Mouse (Mus musculus) v-Abl transformed pro-B cells (cell line): ENCODE results near the gene Gatad2b.

Experiments
- in situ Hi-C, 2 experiments: fragments of 400-800 bp; cut with MboI; formaldehyde crosslinking; loops; one replicate each; pipeline ENCODE4 v1.15.1; 2025; ENCODE audit not compliant: unreplicated experiment in 2 of 2

Gene Gatad2b

DNA sequence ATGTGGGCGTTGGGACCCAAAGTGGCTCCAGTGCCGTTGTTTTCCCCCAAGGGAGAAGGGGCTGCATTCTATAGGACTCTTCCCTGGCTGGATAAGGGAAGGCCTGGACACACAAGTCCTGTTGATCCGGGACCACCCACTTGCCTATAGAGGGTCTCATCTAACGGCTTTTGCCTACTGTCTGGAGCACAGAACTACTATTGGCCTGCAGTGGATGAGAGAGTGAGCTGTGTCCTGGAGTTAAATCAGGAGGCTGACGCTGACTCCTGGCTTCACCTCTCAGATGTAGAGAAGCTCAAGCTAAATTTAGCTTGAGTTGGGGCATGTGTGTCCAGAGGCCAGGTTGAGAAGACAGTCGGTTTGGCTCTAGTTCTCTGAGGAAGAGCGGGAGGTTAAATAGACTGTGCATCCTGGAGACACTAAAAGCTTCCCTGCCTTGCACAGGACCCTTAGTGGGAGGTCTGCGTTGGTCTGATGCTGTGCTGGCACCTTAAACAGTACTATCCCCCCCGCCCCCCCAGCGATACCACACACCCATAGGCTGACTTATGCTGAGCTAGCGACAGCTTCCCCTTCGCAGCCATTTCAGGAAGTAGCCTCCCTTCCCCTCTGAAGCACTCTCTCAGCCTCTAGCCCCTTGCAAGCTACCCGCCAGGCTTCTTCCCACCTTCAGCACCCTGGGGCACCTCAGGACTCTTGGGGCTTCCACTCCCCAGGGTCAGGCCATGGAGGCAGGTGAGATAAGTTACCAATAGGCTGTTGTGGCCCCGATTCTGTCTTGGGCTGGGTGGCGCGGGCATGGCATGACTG, 26.8 kb upstream of the Gatad2b start:
- in situ Hi-C loops = no loop called here

DNA sequence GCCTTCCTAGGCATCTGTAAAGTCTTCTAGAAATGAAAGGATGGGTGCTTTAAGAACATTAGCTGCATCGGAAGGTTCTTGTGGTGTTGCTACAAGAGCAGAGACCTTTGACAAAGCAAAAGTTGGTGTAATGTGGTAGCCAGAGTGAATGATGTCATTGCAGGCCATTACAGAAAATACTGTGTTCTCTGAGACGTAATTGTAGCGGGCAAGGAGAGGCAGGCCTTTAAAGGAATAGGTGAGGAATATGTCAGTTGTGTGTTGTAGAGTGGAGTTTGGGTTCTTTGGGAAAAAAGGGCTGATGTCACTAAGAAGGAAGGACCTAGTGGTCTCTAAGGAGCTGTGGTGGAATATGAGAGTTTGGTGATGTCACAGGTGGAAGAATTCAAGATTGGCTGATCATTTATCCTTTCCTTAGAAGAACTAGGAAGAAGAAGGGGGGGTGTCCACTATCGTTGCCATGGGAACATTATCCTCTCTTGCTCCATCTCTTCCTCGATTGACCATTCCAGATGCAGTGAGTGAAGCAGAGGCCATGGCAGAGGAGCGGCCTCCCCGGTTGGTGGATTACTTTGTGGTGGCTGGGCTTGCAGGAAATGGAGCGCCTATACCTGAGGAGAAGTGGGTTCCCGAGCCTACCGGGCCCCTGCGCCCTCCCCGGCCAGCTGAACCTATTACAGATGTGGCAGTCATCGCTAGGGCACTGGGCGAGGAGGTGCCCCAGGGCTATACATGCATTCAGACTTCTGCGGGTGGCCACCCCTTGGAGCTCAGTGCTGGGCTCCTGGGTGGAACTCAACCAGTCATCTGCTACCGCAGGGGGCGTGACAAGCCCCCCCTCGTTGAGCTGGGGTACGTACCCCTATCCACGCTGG, 25.8 kb upstream of the Gatad2b start:
- in situ Hi-C loops = no loop called here

DNA sequence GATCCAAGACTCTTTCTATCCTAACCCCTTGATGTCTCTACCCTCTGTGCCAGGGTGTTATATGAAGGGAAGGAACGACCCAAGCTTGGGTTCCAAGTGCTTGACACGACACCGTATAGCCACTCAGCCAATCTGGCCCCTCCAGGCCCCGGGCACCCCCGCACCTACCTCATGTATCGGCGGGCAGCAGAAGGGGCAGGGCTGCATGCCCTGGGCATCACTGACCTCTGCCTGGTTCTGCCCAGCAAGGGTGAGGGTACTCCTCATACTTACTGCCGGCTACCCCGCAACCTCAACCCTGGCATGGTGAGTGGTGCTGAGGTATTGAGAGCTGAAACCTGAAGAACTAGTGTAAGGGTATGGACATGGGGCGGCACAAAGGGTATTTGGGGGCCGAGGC, 24.8 kb upstream of the Gatad2b start:
- in situ Hi-C loops = no loop called here

DNA sequence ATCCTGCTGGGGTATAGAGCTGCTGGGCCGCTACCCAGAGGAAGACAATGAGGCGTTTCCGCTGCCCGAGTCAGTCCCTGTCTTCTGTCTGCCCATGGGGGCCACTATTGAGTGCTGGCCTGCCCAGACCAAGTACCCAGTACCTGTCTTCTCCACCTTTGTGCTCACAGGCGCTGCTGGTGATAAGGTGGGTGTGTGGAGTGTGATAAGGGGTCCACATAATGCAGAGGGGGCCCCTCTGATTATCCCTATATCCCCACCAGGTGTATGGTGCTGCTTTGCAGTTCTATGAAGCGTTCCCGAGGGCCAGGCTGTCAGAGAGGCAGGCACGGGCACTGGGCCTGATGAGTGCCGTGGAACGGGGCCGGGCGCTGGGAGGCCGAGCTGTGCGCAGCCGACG, 24.0 kb upstream of the Gatad2b start:
- in situ Hi-C loops = no loop called here

DNA sequence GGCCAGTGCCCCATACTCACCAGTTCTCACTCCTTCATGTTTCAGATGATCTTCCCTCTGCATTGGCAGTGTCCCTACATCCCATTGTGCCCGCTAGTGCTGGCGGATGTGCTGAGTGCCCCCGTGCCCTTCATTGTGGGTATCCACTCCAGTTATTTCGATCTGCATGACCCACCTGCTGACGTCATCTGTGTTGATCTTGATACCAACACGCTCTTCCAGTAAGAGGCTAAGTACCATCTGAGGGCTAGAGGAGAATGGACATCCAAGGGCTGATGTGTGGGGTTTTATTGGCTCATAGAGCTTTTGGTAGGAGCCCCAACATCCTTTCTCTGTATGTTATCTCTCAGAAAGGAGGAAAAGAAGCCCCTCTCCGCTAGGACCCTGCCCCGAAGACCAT, 22.2 kb upstream of the Gatad2b start:
- in situ Hi-C loops = loop anchor here in 1 of 2 experiments (5.0 kb wide), 1 partner anchor 87 kb away; no protein-coding TSS in a partner anchor

GRCm38 (mm10) chr3:90272170-90272569, 20.8 kb upstream of the Gatad2b start:
- in situ Hi-C loops = loop anchor here in 1 of 2 experiments (5.0 kb wide), 1 partner anchor 85 kb away; no protein-coding TSS in a partner anchor

DNA sequence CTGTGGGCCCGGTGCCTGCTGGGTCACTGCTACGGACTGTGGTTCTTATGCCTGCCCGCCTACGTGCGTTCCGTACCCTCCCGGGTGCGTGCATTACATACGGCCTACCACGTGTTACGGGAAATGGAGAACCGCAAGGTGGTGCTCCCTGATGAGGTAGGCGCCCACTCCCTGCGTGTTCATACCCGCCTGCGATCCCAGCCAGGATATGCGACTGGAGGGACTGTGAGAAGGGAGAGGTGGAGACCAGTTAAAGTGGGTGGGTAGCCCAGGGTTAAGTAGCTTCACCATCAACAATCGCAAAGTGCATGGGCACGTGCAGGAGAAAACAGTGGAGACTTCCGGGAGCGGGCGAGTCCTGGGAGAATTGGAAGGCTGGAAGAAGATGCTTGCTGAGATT, 19.1 kb upstream of the Gatad2b start:
- in situ Hi-C loops = loop anchor here in 1 of 2 experiments (5.0 kb wide), 1 partner anchor 83 kb away; no protein-coding TSS in a partner anchor

- in situ Hi-C loops = no loop called here
Measured at GRCm38 (mm10) chr3:90275286-90275685, 17.7 kb upstream of the Gatad2b start.

DNA sequence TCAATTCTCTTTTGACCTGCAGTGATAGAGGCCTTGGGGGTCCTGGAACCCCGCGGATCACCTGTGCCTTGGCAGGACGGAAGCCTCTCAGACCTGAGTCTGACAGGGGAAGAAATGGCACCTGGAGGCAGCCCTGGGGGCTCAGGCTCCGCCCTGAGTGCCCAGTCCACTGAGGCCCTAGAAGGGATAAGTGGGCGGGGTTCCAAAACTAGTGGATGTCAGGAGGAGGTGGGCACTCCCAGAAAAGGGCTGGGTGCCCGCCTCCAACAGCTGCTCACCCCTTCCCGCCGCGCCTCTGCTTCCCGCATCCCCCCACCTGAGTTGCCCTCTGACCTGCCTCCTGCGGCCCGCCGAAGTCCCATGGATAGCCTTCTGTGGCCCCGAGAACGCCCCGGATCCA, 16.1 kb upstream of the Gatad2b start:
- in situ Hi-C loops = no loop called here

GRCm38 (mm10) chr3:90277793-90278192, 15.2 kb upstream of the Gatad2b start:
- in situ Hi-C loops = no loop called here

GRCm38 (mm10) chr3:90278211-90278610, 14.8 kb upstream of the Gatad2b start:
- in situ Hi-C loops = no loop called here

DNA sequence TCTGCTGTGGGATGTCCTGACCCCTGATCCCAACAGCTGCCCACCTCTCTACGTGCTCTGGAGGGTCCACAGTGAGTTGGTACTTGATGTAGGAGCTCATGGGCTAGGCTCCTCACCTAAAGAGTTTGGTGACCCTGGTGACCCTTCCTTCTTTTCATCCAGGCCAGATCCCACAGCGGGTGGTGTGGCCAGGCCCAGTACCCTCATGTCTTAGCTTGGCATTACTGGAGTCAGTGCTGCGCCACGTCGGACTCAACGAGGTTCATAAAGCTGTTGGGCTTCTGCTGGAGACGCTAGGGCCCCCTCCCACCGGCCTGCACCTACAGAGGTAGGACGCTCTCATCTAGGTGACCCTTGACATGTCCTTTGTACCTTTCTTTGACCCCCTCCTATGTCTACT, 13.8 kb upstream of the Gatad2b start:
- in situ Hi-C loops = no loop called here

GRCm38 (mm10) chr3:90279743-90280142, 13.2 kb upstream of the Gatad2b start:
- in situ Hi-C loops = loop anchor here in 1 of 2 experiments (10.0 kb wide), 1 partner anchor 95 kb away; no protein-coding TSS in a partner anchor

DNA sequence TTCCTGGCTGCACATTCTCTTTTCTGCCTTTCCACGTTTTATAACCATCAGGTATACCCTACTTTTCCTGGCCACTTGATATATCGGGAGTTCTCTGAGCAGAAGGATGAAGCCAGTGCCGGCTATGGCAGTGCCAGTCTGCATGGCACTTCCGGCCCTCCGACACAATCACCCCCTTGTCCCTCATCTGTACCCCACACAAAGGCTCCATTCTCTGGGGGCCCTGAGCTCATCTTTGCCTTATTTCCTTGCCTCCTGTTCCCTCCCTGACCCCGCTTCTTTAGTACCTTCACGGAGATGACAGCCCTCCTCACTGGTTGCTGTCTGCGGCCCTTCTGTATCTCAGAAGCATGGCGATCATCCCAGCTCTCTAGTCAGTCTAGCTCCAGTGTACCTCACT, 12.3 kb upstream of the Gatad2b start:
- in situ Hi-C loops = loop anchor here in 1 of 2 experiments (10.0 kb wide), 1 partner anchor 94 kb away; no protein-coding TSS in a partner anchor

- in situ Hi-C loops = loop anchor here in 1 of 2 experiments (10.0 kb wide), 1 partner anchor 91 kb away; no protein-coding TSS in a partner anchor
Measured at GRCm38 (mm10) chr3:90284150-90284549, 8.8 kb upstream of the Gatad2b start.

DNA sequence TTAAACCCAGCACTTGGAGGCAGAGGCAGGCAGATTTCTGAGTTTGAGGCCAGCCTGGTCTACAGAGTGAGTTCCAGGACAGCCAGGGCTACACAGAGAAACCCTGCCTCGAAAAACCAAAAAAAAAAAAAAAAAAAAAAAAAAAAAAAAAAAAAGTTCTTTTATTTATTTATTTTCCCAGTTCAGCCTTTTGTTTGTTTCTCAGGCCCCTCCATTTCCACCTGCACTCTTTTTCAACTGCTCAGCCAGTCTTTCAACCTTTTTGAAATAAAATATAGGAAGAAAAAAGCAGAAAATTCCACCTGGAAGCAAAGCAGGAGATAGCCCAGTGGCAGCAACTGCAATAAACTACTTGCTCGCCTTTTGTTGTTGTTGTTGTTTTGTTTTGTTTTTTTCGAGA, 3.6 kb upstream of the Gatad2b start:
- in situ Hi-C loops = loop anchor here in 1 of 2 experiments (10.0 kb wide), 1 partner anchor 85 kb away; no protein-coding TSS in a partner anchor

DNA sequence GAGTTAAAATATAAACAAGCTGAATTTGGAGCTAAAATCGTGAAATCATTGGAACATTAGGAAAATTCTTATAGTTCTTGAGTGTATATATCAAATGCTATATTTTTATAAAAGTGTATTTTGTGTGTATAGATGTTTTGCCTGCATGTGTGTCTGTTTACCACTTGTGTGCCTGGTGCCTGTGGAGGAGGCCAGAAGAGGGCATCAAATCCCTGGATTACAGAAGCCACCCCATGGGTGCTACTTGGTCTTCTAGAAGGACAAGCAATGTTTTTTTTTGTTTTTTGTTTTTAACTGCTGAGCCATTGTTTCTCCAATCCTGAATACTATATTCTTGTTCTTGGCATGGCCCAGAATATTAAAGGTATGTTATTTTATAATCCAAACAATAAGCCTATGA, 2.4 kb upstream of the Gatad2b start:
- in situ Hi-C loops = no loop called here

GRCm38 (mm10) chr3:90291982-90292344, 1.0 kb upstream of the Gatad2b start:
- in situ Hi-C loops = no loop called here

DNA sequence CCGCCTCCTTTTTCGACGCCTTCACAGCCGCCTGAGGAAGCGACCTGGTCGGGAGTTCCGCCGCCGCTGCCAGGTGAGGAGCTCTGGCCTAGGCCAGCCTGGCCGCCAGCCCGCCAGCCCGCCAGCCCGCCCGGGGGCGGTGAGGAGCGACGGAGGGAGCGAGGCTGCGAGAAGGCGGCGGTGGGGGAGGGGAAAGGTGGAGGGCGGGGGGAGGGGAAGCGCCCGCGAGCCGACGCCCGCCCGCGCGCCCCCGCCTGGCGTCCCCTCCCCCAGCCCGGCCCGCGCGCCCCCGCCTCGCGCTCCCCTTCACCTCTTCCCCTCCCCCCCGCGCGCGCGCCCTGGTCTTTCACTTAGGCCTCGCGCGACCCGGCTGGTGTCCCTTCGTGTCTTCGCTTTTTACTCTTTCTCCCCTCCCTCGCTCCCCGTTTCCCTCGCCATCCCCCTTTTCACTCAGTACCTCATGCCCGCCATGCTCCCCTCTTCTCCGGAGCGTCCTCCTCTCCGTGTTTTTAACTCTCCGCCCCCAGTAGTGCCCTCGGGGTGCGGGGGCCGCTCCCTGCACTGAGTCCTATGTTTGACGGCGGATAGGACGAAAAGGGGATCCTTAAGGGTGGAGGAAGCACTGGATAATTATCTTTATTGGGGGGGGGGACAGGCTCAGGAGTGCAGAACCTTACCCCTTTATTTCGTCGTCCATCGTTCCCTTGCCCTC, 530 bp downstream of the Gatad2b start:
- in situ Hi-C loops = no loop called here

- in situ Hi-C loops = no loop called here
Measured at GRCm38 (mm10) chr3:90294064-90294440, 1.1 kb downstream of the Gatad2b start.

- in situ Hi-C loops = no loop called here
Measured at GRCm38 (mm10) chr3:90294651-90295050, 1.7 kb downstream of the Gatad2b start.
